Mouse (Mus musculus) lung, adult 2 months (tissue): ENCODE measurements around the gene Alg9.

Experiments
- CTCF ChIP-seq: fragments of 200-500 bp; IDR thresholded peaks from 2 replicates; pipeline ENCODE4 v1.5.1; 2011; ENCODE audit warnings: mild to moderate bottlenecking, low read length, control low read depth; ENCODE audit not compliant: insufficient read depth
- POLR2A ChIP-seq: fragments of 200-500 bp; IDR thresholded peaks from 2 replicates; pipeline ENCODE4 v1.6.1; 2011; ENCODE audit warnings: low read depth, mild to moderate bottlenecking, control low read depth, low read length, borderline replicate concordance; ENCODE audit errors: extremely low read depth

DNA sequence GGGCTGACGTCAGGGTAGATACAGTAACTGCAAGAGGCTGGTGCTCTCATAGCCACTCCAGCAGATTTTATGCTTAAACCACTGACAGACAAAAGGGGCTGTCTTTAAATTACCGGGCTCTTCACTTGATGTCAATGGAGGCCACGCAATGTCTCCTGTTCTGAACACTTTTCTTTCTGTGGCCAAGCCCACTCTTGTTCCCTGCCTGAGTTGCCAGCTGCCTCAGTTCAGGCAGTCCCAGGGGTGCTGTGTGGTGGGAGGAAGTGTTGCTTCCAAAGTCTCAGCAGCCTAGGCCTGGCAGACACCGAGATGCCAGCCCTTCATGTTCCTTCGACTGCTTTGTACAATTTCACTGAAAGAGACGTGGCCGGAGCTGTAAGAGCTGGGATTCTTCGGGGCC is 109.3 kb downstream of the Alg9 start:
- TF ChIP-seq CTCF (no peak), POLR2A (no peak)
